Mouse (Mus musculus): ENCODE measurements around the gene Lipc.

GRCm38 (mm10) chr9:70930641-70931020 is 21.4 kb downstream of the Lipc start:
- TF ChIP-seq CTCF (conservative IDR thresholded peaks at IDR 0.05; ENCODE audit: low read length): no peak
- no peak for TF ChIP-seq NANOG (IDR thresholded peaks at IDR 0.05; ENCODE audit: borderline replicate concordance, low read length)
- TF ChIP-seq POU5F1 (IDR thresholded peaks at IDR 0.05; ENCODE audit: borderline replicate concordance, low read length): no peak

All from E14TG2a.4 (cell line).